Mouse (Mus musculus) heart, adult 2 months (tissue): ENCODE data around the gene H2-Oa.

Experiments used
- CTCF ChIP-seq: fragments of 200-600 bp; IDR thresholded peaks from 2 replicates; pipeline ENCODE4 v1.8.1; 2022; ENCODE audit warnings: antibody characterized with exemption, mild to moderate bottlenecking, moderate library complexity
- EP300 ChIP-seq: fragments of 200-500 bp; IDR thresholded peaks from 2 replicates; pipeline ENCODE4 v1.6.1; 2011; ENCODE audit warnings: low read depth, low read length, control low read depth; ENCODE audit not compliant: insufficient read depth

DNA sequence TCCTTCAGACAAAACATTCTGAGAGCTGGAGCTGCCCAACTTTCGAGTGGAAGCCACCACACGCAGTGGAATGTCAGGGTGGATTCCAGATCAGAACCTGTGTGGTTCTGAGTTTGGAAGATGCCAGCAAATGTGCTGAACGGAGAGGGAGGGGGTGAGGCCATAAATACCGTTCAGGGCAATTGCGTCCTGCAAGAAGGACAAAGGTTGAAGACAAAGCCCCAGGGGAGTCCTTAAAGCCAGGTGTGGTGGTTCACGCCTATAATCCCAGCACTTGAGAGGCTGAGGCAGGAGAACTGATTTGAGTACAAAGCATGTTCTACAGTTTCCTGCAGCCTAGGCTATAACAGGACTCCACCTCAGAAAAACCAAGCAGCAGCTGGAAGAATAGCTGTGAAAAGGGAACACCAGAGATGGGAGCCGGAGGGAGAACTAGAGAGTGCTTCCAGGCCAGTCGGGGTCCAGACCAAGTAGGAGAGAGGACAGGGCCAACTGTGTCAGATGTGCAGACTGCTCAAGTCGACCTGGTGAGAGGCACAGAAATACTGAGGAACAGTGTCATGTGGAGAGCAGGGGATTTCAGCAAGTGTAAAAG, 34.8 kb downstream of the H2-Oa start:
- TF ChIP-seq CTCF = no peak
- TF ChIP-seq EP300 = no peak
